Mouse (Mus musculus) heart, postnatal 0 days (tissue): ENCODE measurements at regions not wholly inside any gene's neighbourhood (a gene's known extent, or its start where the extent isn't known, plus 50 kb on each side); places are given as distances from the start of the nearest gene placed in this dataset.

Experiments used
- ATAC-seq: fragments of 200-750 bp; cut with Nextera tagmentation; 2 replicates; pipeline ENCODE4 v1.8.0; 2017; ENCODE audit warnings: low read depth, moderate number of reproducible peaks, moderate library complexity; ENCODE audit not compliant: insufficient read depth
- DNase-seq: peaks from one replicate; pipeline ENCODE4 v3.0.0-alpha.2; 2016; ENCODE audit warnings: low spot score
- H3K27ac ChIP-seq: fragments of 300-500 bp; sonication (generic); 2 replicates; pipeline ENCODE4 v1.5.1; 2014; ENCODE audit warnings: low read depth, mild to moderate bottlenecking
- H3K27me3 ChIP-seq: fragments of 300-500 bp; sonication (generic); 2 replicates; pipeline ENCODE4 v1.6.1; 2014; ENCODE audit warnings: low read length, mixed read lengths; ENCODE audit not compliant: control insufficient read depth, insufficient read depth
- H3K36me3 ChIP-seq: fragments of 300-500 bp; sonication (generic); replicated peaks from 2 replicates; pipeline ENCODE4 v1.6.1; 2014; ENCODE audit warnings: low read length, mixed read lengths; ENCODE audit not compliant: control insufficient read depth, insufficient read depth
- H3K4me1 ChIP-seq: fragments of 300-500 bp; sonication (generic); 2 replicates; pipeline ENCODE4 v1.6.1; 2014; ENCODE audit warnings: antibody characterized with exemption; ENCODE audit not compliant: control insufficient read depth, insufficient read depth
- H3K4me2 ChIP-seq: fragments of 300-500 bp; sonication (generic); 2 replicates; pipeline ENCODE4 v1.6.1; 2014; ENCODE audit warnings: low read depth, mild to moderate bottlenecking, low read length, moderate library complexity
- H3K4me3 ChIP-seq: fragments of 300-500 bp; sonication (generic); 2 replicates; pipeline ENCODE4 v1.5.1; 2014; ENCODE audit warnings: low read depth, low read length
- H3K9ac ChIP-seq: fragments of 300-500 bp; sonication (generic); replicated peaks from 2 replicates; pipeline ENCODE4 v1.6.1; 2014; ENCODE audit warnings: low read depth, low read length, mixed read lengths
- H3K9me3 ChIP-seq: fragments of 300-500 bp; sonication (generic); replicated peaks from 2 replicates; pipeline ENCODE4 v1.6.1; 2016; ENCODE audit warnings: low read length; ENCODE audit not compliant: control insufficient read depth
- CTCF ChIP-seq: IDR thresholded peaks from 2 replicates; pipeline ENCODE4 v1.5.1; 2016; ENCODE audit warnings: antibody characterized with exemption, control low read depth, low read depth
- EP300 ChIP-seq: IDR thresholded peaks from 2 replicates; pipeline ENCODE4 v1.6.1; 2016; ENCODE audit warnings: antibody characterized with exemption, low read depth
- WGBS: fragments of 180-500 bp; shearing (Covaris S2); extraction: QIAGEN DNeasy Blood & Tissue Kit; methylation state at CpG from one replicate; pipeline ENCODE4 v1.1.7; 2014; 5-methylcytosine and 5-hydroxymethylcytosine counted together

DNA sequence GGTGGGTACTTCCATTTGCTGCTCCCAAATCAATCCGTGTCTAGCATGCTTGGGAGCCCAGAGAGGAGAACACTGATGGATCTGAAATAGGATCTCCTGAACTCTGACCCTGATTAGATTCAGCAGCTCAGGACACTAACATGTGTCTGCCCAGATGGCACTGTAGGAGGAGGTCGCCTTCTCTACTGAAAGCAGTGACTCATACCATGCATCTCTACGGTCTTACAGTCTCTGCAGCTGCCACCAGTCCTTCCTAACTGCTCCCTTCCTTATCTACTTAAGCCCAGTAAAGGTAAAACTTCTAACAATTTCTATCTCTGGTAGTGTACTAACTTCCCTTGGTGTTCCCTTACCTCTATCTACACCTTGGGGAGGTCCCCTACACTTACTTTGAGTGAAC lies 80.7 kb upstream of the Il12b start:
- Histone ChIP-seq H3K36me3 (no peaks in the 10 kb centered on the region), H3K4me1 (peaks cover 3% of the 10 kb centered on the region; the same call in 1 of the 2 replicates), H3K9me3 (no peaks in the 10 kb centered on the region), H3K4me2 (no peak overlapping the region), H3K27me3 (no peaks in the 10 kb centered on the region), H3K4me3 (no peak overlapping the region), H3K9ac (no peak overlapping the region), H3K27ac (no peak overlapping the region)
- WGBS, result 80% methylated on average over 3 of the region's 3 CpGs
- ATAC-seq (no peak), DNase-seq (no peak)
- TF ChIP-seq CTCF, result no peak
- TF ChIP-seq EP300, result no peak

GRCm38 (mm10) chr11:44323314-44323713 lies 76.5 kb upstream of the Il12b start:
- Histone ChIP-seq H3K9ac (no peak overlapping the region), H3K27ac (peak overlapping the region; percentile 39; the same call in 1 of the 2 replicates), H3K9me3 (no peaks in the 10 kb centered on the region), H3K4me2 (no peak overlapping the region), H3K36me3 (no peaks in the 10 kb centered on the region), H3K27me3 (no peaks in the 10 kb centered on the region), H3K4me3 (no peak overlapping the region), H3K4me1 (peaks cover 3% of the 10 kb centered on the region)
- no peak for TF ChIP-seq CTCF
- TF ChIP-seq EP300, result peak; percentile 66; the same call in 1 of the 2 replicates
- ATAC-seq (peak; percentile 89), DNase-seq (peak; percentile 91)
- WGBS, result 46% methylated on average over 2 of the region's 2 CpGs

- DNase-seq, result no peak
- no peak for TF ChIP-seq EP300
- no peak for TF ChIP-seq CTCF
- no peaks in the 10 kb centered on the region for H3K36me3 ChIP-seq
- no peak for ATAC-seq
- 92% methylated on average over 4 of the region's 4 CpGs for WGBS
- H3K9me3 ChIP-seq, result no peaks in the 10 kb centered on the region
- no peak overlapping the region for H3K9ac ChIP-seq
- H3K27ac ChIP-seq, result no peak overlapping the region
- peaks cover 3% of the 10 kb centered on the region for H3K4me1 ChIP-seq
- no peak overlapping the region for H3K4me2 ChIP-seq
- H3K4me3 ChIP-seq, result no peak overlapping the region
- H3K27me3 ChIP-seq, result no peaks in the 10 kb centered on the region
Measured at GRCm38 (mm10) chr11:44325066-44325465, 74.8 kb upstream of the Il12b start.

GRCm38 (mm10) chr11:44325525-44325924 lies 74.3 kb upstream of the Il12b start:
- H3K9ac ChIP-seq, result no peak overlapping the region
- H3K4me2 ChIP-seq, result no peak overlapping the region
- 69% methylated on average over 11 of the region's 11 CpGs for WGBS
- DNase-seq (no peak), ATAC-seq (no peak)
- no peak for TF ChIP-seq EP300
- no peak for TF ChIP-seq CTCF
- no peak overlapping the region for H3K27ac ChIP-seq
- peaks cover 3% of the 10 kb centered on the region for H3K4me1 ChIP-seq
- no peaks in the 10 kb centered on the region for H3K36me3 ChIP-seq
- H3K27me3 ChIP-seq, result no peaks in the 10 kb centered on the region
- H3K9me3 ChIP-seq, result no peaks in the 10 kb centered on the region
- no peak overlapping the region for H3K4me3 ChIP-seq

- DNase-seq, result no peak
Measured at GRCm38 (mm10) chr11:44329503-44329902, 70.4 kb upstream of the Il12b start.

GRCm38 (mm10) chr11:44330438-44330837 lies 69.4 kb upstream of the Il12b start:
- no peaks in the 10 kb centered on the region; the same call in 1 of the 2 replicates for H3K4me1 ChIP-seq
- no peak for ATAC-seq
- no peak overlapping the region for H3K4me3 ChIP-seq
- no peak overlapping the region for H3K27ac ChIP-seq
- no peaks in the 10 kb centered on the region for H3K9me3 ChIP-seq
- H3K36me3 ChIP-seq, result no peaks in the 10 kb centered on the region
- TF ChIP-seq EP300 (no peak), CTCF (no peak)
- WGBS, result 71% methylated on average over 6 of the region's 6 CpGs
- H3K4me2 ChIP-seq, result no peak overlapping the region
- H3K9ac ChIP-seq, result no peak overlapping the region
- DNase-seq, result no peak
- no peaks in the 10 kb centered on the region for H3K27me3 ChIP-seq

More at GRCm38 (mm10) chr11:44329503-44329902, 70.4 kb upstream of the Il12b start:
- H3K36me3 ChIP-seq, result no peaks in the 10 kb centered on the region
- 77% methylated on average over 4 of the region's 4 CpGs for WGBS
- no peak for TF ChIP-seq EP300
- TF ChIP-seq CTCF, result no peak
- no peaks in the 10 kb centered on the region for H3K9me3 ChIP-seq
- no peak overlapping the region for H3K9ac ChIP-seq
- no peaks in the 10 kb centered on the region for H3K27me3 ChIP-seq
- H3K4me3 ChIP-seq, result no peak overlapping the region
- H3K27ac ChIP-seq, result no peak overlapping the region
- H3K4me1 ChIP-seq, result no peaks in the 10 kb centered on the region; the same call in 1 of the 2 replicates
- ATAC-seq, result no peak
- H3K4me2 ChIP-seq, result no peak overlapping the region
